Mouse (Mus musculus) erythroid progenitor cell, adult 5-6 weeks (primary cell): ENCODE measurements around the gene Aldh3a2. TPM values are rescaled to one million over a fixed set of nuclear protein-coding genes. Genes with fewer than 3 reads are reported as not detected.
"Not testable (repeated sequence)": the region's sequence is repeated elsewhere in the genome, so short reads cannot be mapped to it uniquely, and the experiment has no call there.

Experiments used
- ATAC-seq: replicated peaks from 2 replicates; pipeline ENCODE4 v1.8.0; 2016; ENCODE audit warnings: moderate number of reproducible peaks, mild to moderate bottlenecking, moderate TSS enrichment, inconsistent platforms; ENCODE audit not compliant: poor library complexity, low FRiP score, severe bottlenecking
- total RNA-seq, 2 experiments: library from RNA; stranded (forward) in 1 of 2; stranded (reverse) in 1 of 2; fragments of 150-400 nt in 1 of 2; fragments of 186-747, 209-891 nt in 1 of 2; gene quantifications; 2 replicates each; pipeline versions ENCODE4 v1.2.3 to v1.2.4; 2015 to 2017; ENCODE audit warnings: low replicate concordance in 2 of 2

Gene Aldh3a2
- total RNA-seq (2015; ENCODE audit: low replicate concordance) (15.1 and 23.5 TPM in 2 replicates), total RNA-seq (2017; ENCODE audit: low replicate concordance) (6.4 and 8.2 TPM in 2 replicates)

GRCm38 (mm10) chr11:61266551-61267533, at the start of gene Aldh3a2:
Gene Aldh3a2 (minus strand): TSS chr11:61267464.
- ATAC-seq: peak; percentile 99

DNA sequence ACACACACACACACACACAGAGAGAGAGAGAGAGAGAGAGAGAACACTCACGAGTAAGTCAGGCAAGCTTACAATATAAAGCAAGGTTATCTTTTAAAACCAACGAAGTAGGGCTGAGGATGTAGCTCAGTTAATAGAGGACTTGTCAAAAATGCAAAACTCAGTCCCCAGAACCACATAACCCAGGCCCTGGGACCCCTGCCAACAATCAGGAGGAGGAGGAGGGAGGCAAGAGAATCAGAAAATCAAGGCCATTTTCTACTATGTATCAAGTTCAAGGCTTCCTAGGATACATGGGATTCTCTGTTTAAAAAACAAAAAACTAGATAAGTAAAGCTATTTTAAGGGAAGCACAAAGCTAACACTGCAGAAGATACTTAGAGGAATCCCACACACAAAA, 49.6 kb upstream of the Aldh3a2 start:
- no peak for ATAC-seq

GRCm38 (mm10) chr11:61310321-61310720, 43.1 kb upstream of the Aldh3a2 start:
- ATAC-seq: no peak

DNA sequence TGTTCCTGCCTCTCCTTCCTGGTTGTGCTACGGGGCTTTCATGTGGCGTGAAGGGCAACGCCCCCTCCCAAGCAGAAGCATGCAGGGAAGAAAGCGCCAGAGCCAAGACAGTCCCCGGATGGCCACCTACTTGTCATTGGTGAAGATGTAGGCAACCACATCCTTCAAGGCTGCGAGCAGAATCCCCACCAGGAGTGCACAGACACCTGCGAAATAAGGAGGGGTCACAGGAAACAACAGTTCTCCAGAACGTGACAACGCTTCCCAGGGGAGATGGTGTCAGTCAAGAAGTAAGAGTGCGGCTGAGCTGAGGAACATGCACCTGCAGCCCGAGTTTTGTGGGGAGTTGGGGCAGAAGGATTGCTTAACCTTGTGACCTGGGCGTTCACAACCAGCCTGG, 42.6 kb upstream of the Aldh3a2 start:
- ATAC-seq: no peak

- 0 out of 2 replicates have a peak, but pooled peaks have one; percentile 46 for ATAC-seq
Observed at GRCm38 (mm10) chr11:61307795-61308194, 40.5 kb upstream of the Aldh3a2 start.

GRCm38 (mm10) chr11:61305377-61305776, 38.1 kb upstream of the Aldh3a2 start:
- no peak for ATAC-seq

DNA sequence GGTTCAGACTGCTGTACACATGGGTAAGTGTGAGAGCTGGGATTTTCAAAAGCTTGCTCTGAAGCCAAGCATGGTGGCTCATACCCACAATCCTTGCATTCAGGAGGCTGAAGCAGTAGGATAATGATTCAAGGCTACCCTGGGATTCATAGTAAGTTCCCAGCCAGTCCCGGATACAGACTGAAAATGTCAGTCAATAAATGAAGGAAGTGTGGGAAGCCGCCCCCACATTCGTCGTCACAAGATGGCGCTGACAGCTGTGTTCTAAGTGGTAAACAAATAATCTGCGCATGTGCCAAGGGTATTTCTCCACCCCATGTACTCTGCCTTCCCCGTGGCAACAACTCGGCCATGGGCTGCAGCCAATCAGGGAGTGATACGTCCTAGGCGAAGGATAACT, 37.3 kb upstream of the Aldh3a2 start:
- not testable (repeated sequence) for ATAC-seq

GRCm38 (mm10) chr11:61300716-61301392, 33.6 kb upstream of the Aldh3a2 start:
- ATAC-seq: no peak

- ATAC-seq: no peak
Observed at GRCm38 (mm10) chr11:61300205-61300604, 32.9 kb upstream of the Aldh3a2 start.

DNA sequence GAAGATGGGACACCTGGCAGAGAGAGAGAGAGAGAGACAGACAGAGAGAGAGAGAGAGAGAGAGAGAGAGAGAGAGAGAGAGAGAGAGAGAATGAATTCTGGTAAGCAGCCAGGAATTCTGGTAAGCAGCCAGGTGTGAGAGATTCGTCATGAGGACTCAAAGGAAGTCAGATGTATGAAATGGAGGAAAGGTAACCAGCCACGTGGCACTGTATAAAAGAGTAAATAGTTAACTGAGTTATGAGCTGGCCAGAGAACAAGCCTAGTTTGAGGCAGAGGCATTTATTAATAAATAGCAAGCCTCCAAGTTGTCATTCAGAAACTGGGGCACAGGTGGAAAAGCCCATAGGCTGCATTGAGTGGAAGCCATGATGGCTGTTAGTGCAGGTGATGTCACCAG, 30.6 kb upstream of the Aldh3a2 start:
- no peak for ATAC-seq

DNA sequence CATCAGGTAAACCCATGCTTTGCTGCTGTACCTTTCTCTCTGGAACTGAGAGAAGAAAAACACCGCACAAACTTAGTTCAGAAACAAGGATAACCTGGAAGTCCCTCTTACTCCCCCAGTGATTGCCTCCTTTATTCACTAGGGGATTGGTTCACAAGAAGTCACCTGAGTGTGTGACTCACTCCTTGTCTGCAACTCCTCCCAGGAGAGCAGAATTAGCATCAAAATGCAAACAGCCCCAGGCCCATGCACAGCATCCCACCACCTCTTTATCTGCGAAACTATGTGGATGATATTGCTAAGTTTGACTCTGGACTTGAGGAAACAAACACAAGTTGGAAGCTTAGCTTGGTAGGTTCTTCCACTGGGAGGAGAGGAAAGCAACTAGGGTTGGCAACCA, 30.1 kb upstream of the Aldh3a2 start:
- no peak for ATAC-seq

GRCm38 (mm10) chr11:61296556-61296955, 29.3 kb upstream of the Aldh3a2 start:
- no peak for ATAC-seq

- no peak for ATAC-seq
Observed at GRCm38 (mm10) chr11:61295556-61295955, 28.3 kb upstream of the Aldh3a2 start.

- ATAC-seq: no peak
Observed at GRCm38 (mm10) chr11:61294431-61294830, 27.2 kb upstream of the Aldh3a2 start.

- no peak for ATAC-seq
Observed at GRCm38 (mm10) chr11:61293251-61293650, 26.0 kb upstream of the Aldh3a2 start.

DNA sequence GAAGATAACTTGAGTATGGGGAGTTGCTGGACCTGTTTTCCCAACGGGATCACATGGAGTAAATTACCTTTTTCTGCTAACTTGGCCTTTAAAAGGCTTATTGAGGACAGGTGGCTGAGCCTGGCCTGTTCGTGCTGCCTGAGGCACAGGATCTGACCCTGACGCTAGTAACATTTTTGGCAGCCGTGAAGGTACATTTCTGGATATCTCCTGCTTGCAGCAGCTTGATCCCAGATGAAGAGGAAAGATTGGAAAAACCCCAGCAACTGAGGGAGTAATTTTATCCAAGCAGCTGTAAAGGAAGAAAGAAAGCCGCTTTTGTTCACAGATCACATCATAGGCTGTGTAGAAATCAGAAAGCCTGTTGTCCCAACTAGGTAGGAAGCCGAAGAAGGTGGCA, 17.1 kb upstream of the Aldh3a2 start:
- ATAC-seq: no peak

GRCm38 (mm10) chr11:61283414-61284049, 16.3 kb upstream of the Aldh3a2 start:
- ATAC-seq: no peak

DNA sequence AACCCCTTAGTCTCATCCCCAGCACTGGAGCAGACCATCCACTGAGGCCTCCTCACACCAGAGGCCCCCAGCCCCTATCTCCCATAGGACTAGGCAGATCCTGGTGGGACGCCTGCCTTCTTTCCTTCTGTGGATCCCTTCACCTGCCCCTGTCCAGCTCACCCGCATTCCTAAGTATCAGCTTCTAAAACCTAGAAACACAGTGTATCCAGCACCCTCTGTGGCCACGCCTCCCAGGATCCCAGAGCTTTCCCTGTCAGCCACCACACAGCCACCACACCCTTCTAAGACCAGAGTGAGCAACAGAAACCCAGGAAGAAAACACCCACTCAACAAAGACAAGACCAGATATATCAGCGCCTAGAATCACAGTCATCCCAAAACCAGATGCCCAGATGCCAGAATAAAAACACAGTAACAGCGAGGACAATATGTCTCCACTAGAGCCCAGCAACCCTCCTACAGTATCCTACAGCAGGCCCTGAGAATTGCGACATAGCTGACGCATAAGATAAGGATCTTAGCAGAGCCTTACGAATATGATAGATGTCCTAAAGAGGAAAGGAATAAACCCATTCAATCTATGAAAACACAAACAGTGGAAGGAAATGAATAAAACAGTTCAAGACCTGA, 11.3 kb upstream of the Aldh3a2 start:
- ATAC-seq: no peak

DNA sequence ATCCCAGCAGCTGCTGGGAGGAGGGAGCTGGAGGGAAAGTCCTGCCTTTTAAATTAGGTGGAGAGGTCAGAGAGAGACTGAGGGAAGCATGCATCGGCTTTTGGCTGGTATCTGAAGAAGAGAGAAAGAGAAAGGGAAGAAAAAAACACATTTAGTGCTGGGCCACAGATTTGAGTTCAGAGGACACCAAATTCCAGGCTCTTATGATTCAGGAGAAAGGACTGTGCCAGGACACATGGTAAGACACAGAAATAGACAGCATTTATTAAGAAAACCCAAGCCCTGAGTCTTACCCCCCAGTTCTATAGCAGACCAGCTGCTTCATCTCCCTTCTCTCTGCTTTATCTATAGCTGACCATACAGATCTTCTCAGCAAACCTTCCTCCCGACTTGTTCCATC, 10.7 kb upstream of the Aldh3a2 start:
- ATAC-seq: no peak

GRCm38 (mm10) chr11:61276482-61276881, 9.2 kb upstream of the Aldh3a2 start:
- ATAC-seq: no peak
